ENCODE assay signal across 10 mouse cellular contexts in genomic region chr15:97376081-97376742, GRCm38 (mm10).
A peak's percentile ranks its signal among the peaks of the same experiment; 100 is the strongest.
DNase-seq lines count a peak whose midpoint lies in the region; ATAC-seq and TF ChIP-seq lines count a peak whose summit lies in the region.
"Had no signal": no experiment of that assay in that cellular context is flagged by ENCODE, and none has a peak within 500 bp of the region (broad histone marks: within the 10 kb centered on the region; RNA-seq: fewer than 3 reads in every experiment).

No protein-coding gene starts in this region.

- H3K36me3 ChIP-seq in heart, adult 2 months (ENCODE audit: control insufficient read depth, insufficient read depth, low read length): no peaks in the 10 kb centered on the region
- no peaks in the 10 kb centered on the region for H3K36me3 ChIP-seq in midbrain, embryonic 12.5 days
- no peaks in the 10 kb centered on the region for H3K36me3 ChIP-seq in midbrain, embryonic 16.5 days (ENCODE audit: control insufficient read depth, insufficient read depth, low read length)
- H3K36me3 ChIP-seq in embryonic facial prominence, embryonic 10.5 days (replicated peaks): no peaks in the 10 kb centered on the region
- no peaks in the 10 kb centered on the region for H3K36me3 ChIP-seq in liver, embryonic 16.5 days (ENCODE audit: control insufficient read depth, insufficient read depth)
- H3K36me3 ChIP-seq: forebrain, embryonic 12.5 days had no signal

- no peak for TF ChIP-seq POLR2A in heart, adult 2 months (IDR thresholded peaks at IDR 0.05; ENCODE audit: insufficient read depth, low read depth, low read length)

- TF ChIP-seq CTCF in heart, adult 2 months (IDR thresholded peaks at IDR 0.05): no peak

- TF ChIP-seq EP300 in heart, adult 2 months (IDR thresholded peaks at IDR 0.05; ENCODE audit: insufficient read depth, low read depth, low read length): no peak

- no peaks in the 10 kb centered on the region for H3K27me3 ChIP-seq in heart, adult 2 months (ENCODE audit: control insufficient read depth, insufficient read depth, low read length)
- peaks cover 16% of the 10 kb centered on the region for H3K27me3 ChIP-seq in midbrain, embryonic 12.5 days
- H3K27me3 ChIP-seq in midbrain, embryonic 16.5 days (ENCODE audit: control insufficient read depth, insufficient read depth, low read depth, low read length): no peaks in the 10 kb centered on the region
- peaks cover 31% of the 10 kb centered on the region for H3K27me3 ChIP-seq in embryonic facial prominence, embryonic 10.5 days (replicated peaks; ENCODE audit: low read depth, poor library complexity, severe bottlenecking)
- no peaks in the 10 kb centered on the region for H3K27me3 ChIP-seq in liver, embryonic 16.5 days (ENCODE audit: control insufficient read depth, insufficient read depth, low read depth, low read length)

- peak overlapping the region; percentile 4; the same call in 1 of the 2 replicates for H3K27ac ChIP-seq in heart, adult 2 months
- H3K27ac ChIP-seq in midbrain, embryonic 12.5 days (replicated peaks): no peak overlapping the region
- no peak overlapping the region for H3K27ac ChIP-seq in midbrain, embryonic 16.5 days (ENCODE audit: low read length)
- H3K27ac ChIP-seq in embryonic facial prominence, embryonic 10.5 days (replicated peaks): no peak overlapping the region
- H3K27ac ChIP-seq in liver, embryonic 16.5 days (ENCODE audit: low read length): no peak overlapping the region
- H3K27ac ChIP-seq: forebrain, embryonic 12.5 days had no signal

- peaks cover 1% of the 10 kb centered on the region for H3K4me1 ChIP-seq in heart, adult 2 months (ENCODE audit: control insufficient read depth, insufficient read depth, low read length)
- H3K4me1 ChIP-seq in midbrain, embryonic 12.5 days: peaks cover 7% of the 10 kb centered on the region
- peaks cover 9% of the 10 kb centered on the region for H3K4me1 ChIP-seq in midbrain, embryonic 16.5 days (ENCODE audit: control insufficient read depth, insufficient read depth, low read length)
- H3K4me1 ChIP-seq in embryonic facial prominence, embryonic 10.5 days: peaks cover 40% of the 10 kb centered on the region
- peaks cover 54% of the 10 kb centered on the region for H3K4me1 ChIP-seq in liver, embryonic 16.5 days (ENCODE audit: control insufficient read depth, low read depth, low read length)

- H3K79me2 ChIP-seq in heart, adult 2 months (replicated peaks; ENCODE audit: control insufficient read depth, insufficient read depth, low read length): no peaks in the 10 kb centered on the region

- H3K9ac ChIP-seq in heart, adult 2 months (ENCODE audit: low read depth, low read length): no peak overlapping the region
- no peak overlapping the region for H3K9ac ChIP-seq in midbrain, embryonic 12.5 days (replicated peaks)
- H3K9ac ChIP-seq in midbrain, embryonic 16.5 days (ENCODE audit: low read depth, low read length): no peak overlapping the region
- no peak overlapping the region for H3K9ac ChIP-seq in liver, embryonic 16.5 days (ENCODE audit: low read depth, low read length)
- H3K9ac ChIP-seq: forebrain, embryonic 12.5 days had no signal

- no peaks in the 10 kb centered on the region for H3K9me3 ChIP-seq in midbrain, embryonic 12.5 days
- H3K9me3 ChIP-seq in midbrain, embryonic 16.5 days (replicated peaks; ENCODE audit: control insufficient read depth, low read length, poor library complexity, severe bottlenecking): no peaks in the 10 kb centered on the region
- H3K9me3 ChIP-seq in embryonic facial prominence, embryonic 10.5 days: no peaks in the 10 kb centered on the region
- H3K9me3 ChIP-seq in liver, embryonic 16.5 days (replicated peaks; ENCODE audit: control insufficient read depth, low read length): no peaks in the 10 kb centered on the region
- H3K9me3 ChIP-seq: forebrain, embryonic 12.5 days had no signal

- no peak for DNase-seq in heart, adult 2 months
- DNase-seq in heart, postnatal 25 days (ENCODE audit: low spot score): no peak
- no peak for DNase-seq in embryonic facial prominence, embryonic 10.5 days (ENCODE audit: low spot score)
- DNase-seq in gastrocnemius, postnatal 4 days (ENCODE audit: low spot score in 2 of 2): no peak
- no peak for DNase-seq in right cerebral cortex, postnatal 14 days
- DNase-seq: gastrocnemius, postnatal 36 days had no signal

- intact Hi-C loops in heart, adult 2 months (cut with DNase I): no loop called here
- intact Hi-C loops in heart, postnatal 25 days (cut with DNase I): loop anchor here (5.0 kb wide), 1 partner anchor 129 kb away; the partner anchor contains the start of genes Amigo2 and Pced1b

- ATAC-seq in midbrain, embryonic 12.5 days (ENCODE audit: low FRiP score, low read depth): no peak
- ATAC-seq in midbrain, embryonic 16.5 days: no peak
- no peak for ATAC-seq in liver, embryonic 16.5 days (ENCODE audit: low read depth)

- no peak overlapping the region for H3K4me3 ChIP-seq in heart, adult 2 months
- no peak overlapping the region for H3K4me3 ChIP-seq in midbrain, embryonic 12.5 days
- H3K4me3 ChIP-seq in midbrain, embryonic 16.5 days (ENCODE audit: low read depth, low read length): no peak overlapping the region
- peak overlapping the region; percentile 28; the same call in 1 of the 2 replicates for H3K4me3 ChIP-seq in embryonic facial prominence, embryonic 10.5 days
- H3K4me3 ChIP-seq in liver, embryonic 16.5 days (ENCODE audit: low read depth, low read length): no peak overlapping the region
- H3K4me3 ChIP-seq: forebrain, embryonic 12.5 days had no signal

- WGBS in heart, adult 2 months: 64% methylated on average over 7 of the region's 7 CpGs
- WGBS in midbrain, embryonic 12.5 days: 33% methylated on average over 7 of the region's 7 CpGs
- WGBS in midbrain, embryonic 16.5 days: 31% methylated on average over 7 of the region's 7 CpGs
- WGBS in embryonic facial prominence, embryonic 10.5 days: 32% methylated on average over 7 of the region's 7 CpGs
- 62% methylated on average over 7 of the region's 7 CpGs for WGBS in liver, embryonic 16.5 days (ENCODE audit: insufficient replicate concordance)

- H3K4me2 ChIP-seq in midbrain, embryonic 12.5 days (replicated peaks): 0 out of 2 replicates have a peak overlapping the region, but pooled peaks have one; percentile 7
- H3K4me2 ChIP-seq in midbrain, embryonic 16.5 days (ENCODE audit: low read length): no peak overlapping the region
- H3K4me2 ChIP-seq in liver, embryonic 16.5 days (ENCODE audit: low read depth, low read length): 0 out of 2 replicates have a peak overlapping the region, but pooled peaks have one; percentile 24
- H3K4me2 ChIP-seq: forebrain, embryonic 12.5 days had no signal
